Mouse (Mus musculus): ENCODE results near the gene Irf8. TPM values are rescaled to one million over a fixed set of nuclear protein-coding genes. Genes with fewer than 3 reads are reported as not detected.
A peak's percentile ranks its signal among the peaks of the same experiment; 100 is the strongest.

The Irf8 gene
- polyA plus RNA-seq, 1 experiment, result 12.4 TPM

GRCm38 (mm10) chr8:120751226-120752081 is 15.3 kb downstream of the Irf8 start:
- no peak for DNase-seq (ENCODE audit: low spot score)

- DNase-seq (ENCODE audit: low spot score), result no peak
Measured at GRCm38 (mm10) chr8:120752082-120752452, 15.9 kb downstream of the Irf8 start.

- no peak for DNase-seq (ENCODE audit: low spot score)
Measured at GRCm38 (mm10) chr8:120753476-120753875, 17.3 kb downstream of the Irf8 start.

- no peak for DNase-seq (ENCODE audit: low spot score)
Measured at GRCm38 (mm10) chr8:120755306-120756297, 19.4 kb downstream of the Irf8 start.

- no peak for DNase-seq (ENCODE audit: low spot score)
Measured at GRCm38 (mm10) chr8:120758005-120758404, 21.8 kb downstream of the Irf8 start.

GRCm38 (mm10) chr8:120759847-120760246 is 23.7 kb downstream of the Irf8 start:
- DNase-seq (ENCODE audit: low spot score), result no peak

- DNase-seq (ENCODE audit: low spot score), result no peak
Measured at GRCm38 (mm10) chr8:120760341-120761215, 24.4 kb downstream of the Irf8 start.

GRCm38 (mm10) chr8:120763267-120763666 is 27.1 kb downstream of the Irf8 start:
- DNase-seq (ENCODE audit: low spot score), result no peak

GRCm38 (mm10) chr8:120764638-120765037 is 28.5 kb downstream of the Irf8 start:
- no peak for DNase-seq (ENCODE audit: low spot score)

- DNase-seq (ENCODE audit: low spot score), result no peak
Measured at GRCm38 (mm10) chr8:120766622-120767021, 30.5 kb downstream of the Irf8 start.

GRCm38 (mm10) chr8:120768454-120769218 is 32.5 kb downstream of the Irf8 start:
- DNase-seq (ENCODE audit: low spot score), result no peak

GRCm38 (mm10) chr8:120777184-120777583 is 41.0 kb downstream of the Irf8 start:
- DNase-seq (ENCODE audit: low spot score), result no peak

GRCm38 (mm10) chr8:120777732-120778131 is 41.6 kb downstream of the Irf8 start:
- DNase-seq (ENCODE audit: low spot score), result peak; percentile 49

GRCm38 (mm10) chr8:120779106-120779505 is 42.9 kb downstream of the Irf8 start:
- no peak for DNase-seq (ENCODE audit: low spot score)

GRCm38 (mm10) chr8:120783781-120784180 is 47.6 kb downstream of the Irf8 start:
- DNase-seq (ENCODE audit: low spot score), result no peak

- DNase-seq (ENCODE audit: low spot score), result no peak
Measured at GRCm38 (mm10) chr8:120786753-120787152, 50.6 kb downstream of the Irf8 start.

- DNase-seq (ENCODE audit: low spot score), result no peak
Measured at GRCm38 (mm10) chr8:120787631-120788030, 51.5 kb downstream of the Irf8 start.

GRCm38 (mm10) chr8:120792710-120793109 is 56.6 kb downstream of the Irf8 start:
- no peak for DNase-seq (ENCODE audit: low spot score)

- DNase-seq (ENCODE audit: low spot score), result peak; percentile 74
Measured at GRCm38 (mm10) chr8:120795944-120796635, 59.9 kb downstream of the Irf8 start.

All from urinary bladder, adult 2 months (tissue).